Mouse (Mus musculus) kidney, postnatal 0 days (tissue): ENCODE measurements at regions not wholly inside any gene's neighbourhood (a gene's known extent, or its start where the extent isn't known, plus 50 kb on each side); places are given as distances from the start of the nearest gene placed in this dataset.

ENCODE experiments used
- ATAC-seq: fragments of 200-750 bp; cut with Nextera tagmentation; replicated peaks from 2 replicates; pipeline ENCODE4 v1.8.0; 2017; ENCODE audit warnings: low read depth, moderate number of reproducible peaks, moderate TSS enrichment, moderate library complexity; ENCODE audit not compliant: low FRiP score
- DNase-seq: peaks from one replicate; pipeline ENCODE4 v3.0.0-alpha.2; 2016; ENCODE audit warnings: low spot score
- H3K27ac ChIP-seq: fragments of 300-500 bp; sonication (generic); 2 replicates; pipeline ENCODE4 v1.5.1; 2014; ENCODE audit warnings: mild to moderate bottlenecking
- H3K27me3 ChIP-seq: fragments of 300-500 bp; sonication (generic); 2 replicates; pipeline ENCODE4 v1.6.1; 2014; ENCODE audit warnings: low read length, mixed read lengths; ENCODE audit not compliant: insufficient read depth
- H3K36me3 ChIP-seq: fragments of 300-500 bp; sonication (generic); 2 replicates; pipeline ENCODE4 v1.6.1; 2014; ENCODE audit warnings: low read length, mixed read lengths; ENCODE audit not compliant: insufficient read depth
- H3K4me1 ChIP-seq: fragments of 300-500 bp; sonication (generic); replicated peaks from 2 replicates; pipeline ENCODE4 v1.6.1; 2014; ENCODE audit warnings: antibody characterized with exemption, low read length, mixed read lengths; ENCODE audit not compliant: insufficient read depth
- H3K4me2 ChIP-seq: fragments of 300-500 bp; sonication (generic); 2 replicates; pipeline ENCODE4 v1.6.1; 2014; ENCODE audit warnings: mild to moderate bottlenecking, low read length, moderate library complexity, mixed read lengths
- H3K4me3 ChIP-seq: fragments of 300-500 bp; sonication (generic); replicated peaks from 2 replicates; pipeline ENCODE4 v1.5.1; 2014; ENCODE audit warnings: low read depth, low read length
- H3K9ac ChIP-seq: fragments of 300-500 bp; sonication (generic); 2 replicates; pipeline ENCODE4 v1.6.1; 2014; ENCODE audit warnings: low read depth, low read length
- H3K9me3 ChIP-seq: fragments of 300-500 bp; sonication (generic); replicated peaks from 2 replicates; pipeline ENCODE4 v1.6.1; 2016; ENCODE audit warnings: low read length, inconsistent platforms, mixed read lengths
- CTCF ChIP-seq: IDR thresholded peaks from 2 replicates; pipeline ENCODE4 v1.5.1; 2016; ENCODE audit warnings: antibody characterized with exemption, low read depth, mild to moderate bottlenecking, moderate library complexity
- WGBS: fragments of 180-500 bp; shearing (Covaris S2); extraction: QIAGEN DNeasy Blood & Tissue Kit; methylation state at CpG from one replicate; pipeline ENCODE4 v1.1.7; 2014; 5-methylcytosine and 5-hydroxymethylcytosine counted together

GRCm38 (mm10) chr1:153997201-153998181 is 97.5 kb upstream of the Teddm2 start:
- no peak for ATAC-seq
- Histone ChIP-seq H3K4me2 (no peak overlapping the region), H3K9me3 (no peaks in the 10 kb centered on the region; the same call in 1 of the 2 replicates), H3K27ac (no peak overlapping the region), H3K4me1 (no peaks in the 10 kb centered on the region), H3K36me3 (no peaks in the 10 kb centered on the region), H3K9ac (no peak overlapping the region), H3K4me3 (no peak overlapping the region), H3K27me3 (no peaks in the 10 kb centered on the region)
- DNase-seq: no peak
- no peak for TF ChIP-seq CTCF
- WGBS: 48% methylated on average over 15 of the region's 15 CpGs

DNA sequence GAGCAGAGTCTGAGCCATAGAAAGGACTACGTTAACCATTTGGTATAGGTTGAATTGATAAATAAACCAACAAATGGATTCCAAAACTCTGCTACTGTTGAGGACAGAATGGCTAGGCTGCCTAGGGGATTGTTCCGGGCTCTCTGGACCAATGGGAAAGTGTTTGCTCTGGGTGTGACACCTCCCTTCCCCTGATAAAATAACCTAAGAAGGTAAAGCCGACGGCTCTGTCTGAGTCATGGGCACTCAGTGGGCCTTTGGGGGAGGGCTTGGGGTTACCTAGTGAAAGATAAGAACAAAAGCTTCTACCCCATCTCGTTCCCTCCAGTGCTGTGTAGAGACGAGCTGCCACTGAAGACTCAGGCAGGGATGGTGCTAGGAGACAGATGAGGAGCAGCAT is 99.7 kb upstream of the Teddm2 start:
- ATAC-seq (no peak), DNase-seq (no peak)
- 81% methylated on average over 6 of the region's 6 CpGs for WGBS

DNA sequence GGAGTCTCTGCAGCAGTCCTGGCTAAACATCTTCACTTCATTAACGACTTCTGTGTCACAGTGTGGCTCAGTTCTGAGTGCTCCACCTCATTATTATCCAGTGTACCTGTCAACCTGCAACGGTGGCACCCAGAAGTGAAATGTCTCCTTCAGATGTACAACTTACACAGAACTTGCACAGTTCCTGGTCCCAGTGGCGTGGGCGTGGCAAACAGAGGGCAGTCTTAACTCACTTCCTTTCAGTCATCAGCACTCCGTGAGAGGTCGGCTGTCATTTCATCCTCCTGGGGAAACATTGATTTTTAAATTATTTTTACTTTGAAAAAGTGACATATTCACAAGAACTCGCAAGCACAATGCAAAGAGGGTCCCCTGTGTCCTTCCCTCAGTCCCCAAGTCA is 103.6 kb upstream of the Teddm2 start:
- TF ChIP-seq CTCF: no peak
- 70% methylated on average over 7 of the region's 7 CpGs for WGBS

More for the DNA sequence above, 99.7 kb upstream of the Teddm2 start:
- H3K36me3 ChIP-seq: no peaks in the 10 kb centered on the region
- H3K4me2 ChIP-seq: no peak overlapping the region
- H3K4me3 ChIP-seq: no peak overlapping the region
- no peaks in the 10 kb centered on the region for H3K9me3 ChIP-seq
- TF ChIP-seq CTCF: no peak
- no peak overlapping the region for H3K9ac ChIP-seq
- H3K4me1 ChIP-seq: no peaks in the 10 kb centered on the region
- no peaks in the 10 kb centered on the region for H3K27me3 ChIP-seq
- no peak overlapping the region for H3K27ac ChIP-seq

GRCm38 (mm10) chr1:154004647-154005046 is 104.6 kb upstream of the Teddm2 start:
- DNase-seq (no peak), ATAC-seq (no peak)
- Histone ChIP-seq H3K4me1 (no peaks in the 10 kb centered on the region), H3K4me2 (no peak overlapping the region), H3K27me3 (no peaks in the 10 kb centered on the region), H3K9ac (no peak overlapping the region), H3K4me3 (no peak overlapping the region), H3K36me3 (no peaks in the 10 kb centered on the region), H3K9me3 (no peaks in the 10 kb centered on the region), H3K27ac (no peak overlapping the region)
- WGBS: 93% methylated on average over 4 of the region's 4 CpGs
- TF ChIP-seq CTCF: no peak

More for the DNA sequence above, 103.6 kb upstream of the Teddm2 start:
- ATAC-seq (no peak), DNase-seq (no peak)
- Histone ChIP-seq H3K27me3 (no peaks in the 10 kb centered on the region), H3K4me3 (no peak overlapping the region), H3K27ac (no peak overlapping the region), H3K4me2 (no peak overlapping the region), H3K4me1 (no peaks in the 10 kb centered on the region), H3K9ac (no peak overlapping the region), H3K36me3 (no peaks in the 10 kb centered on the region), H3K9me3 (no peaks in the 10 kb centered on the region)

DNA sequence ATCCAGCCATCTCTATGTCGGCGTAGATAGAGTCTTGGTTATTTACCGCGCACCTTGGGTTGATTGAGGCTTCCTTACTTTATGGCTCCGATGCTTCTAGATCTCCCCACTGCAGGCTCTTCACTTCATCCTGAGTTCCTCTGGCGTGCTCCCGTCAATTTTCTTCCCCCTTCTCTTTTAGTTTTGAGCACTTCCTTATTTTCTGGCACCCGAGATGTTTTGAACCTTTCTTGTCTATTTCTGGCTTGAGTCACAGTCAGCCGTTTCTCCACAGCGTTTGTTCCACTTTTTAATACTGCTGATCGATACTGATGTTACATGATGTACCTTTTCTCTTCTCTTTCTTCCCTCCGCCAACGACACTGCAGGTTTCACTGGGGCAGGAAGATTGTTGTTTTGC is 106.0 kb upstream of the Teddm2 start:
- WGBS: 87% methylated on average over 13 of the region's 13 CpGs
- no peak overlapping the region for H3K27ac ChIP-seq
- no peaks in the 10 kb centered on the region for H3K4me1 ChIP-seq
- ATAC-seq: no peak
- H3K9ac ChIP-seq: no peak overlapping the region
- no peak for TF ChIP-seq CTCF
- no peak for DNase-seq
- no peaks in the 10 kb centered on the region for H3K9me3 ChIP-seq
- H3K36me3 ChIP-seq: no peaks in the 10 kb centered on the region
- no peak overlapping the region for H3K4me2 ChIP-seq
- H3K4me3 ChIP-seq: no peak overlapping the region
- H3K27me3 ChIP-seq: no peaks in the 10 kb centered on the region

DNA sequence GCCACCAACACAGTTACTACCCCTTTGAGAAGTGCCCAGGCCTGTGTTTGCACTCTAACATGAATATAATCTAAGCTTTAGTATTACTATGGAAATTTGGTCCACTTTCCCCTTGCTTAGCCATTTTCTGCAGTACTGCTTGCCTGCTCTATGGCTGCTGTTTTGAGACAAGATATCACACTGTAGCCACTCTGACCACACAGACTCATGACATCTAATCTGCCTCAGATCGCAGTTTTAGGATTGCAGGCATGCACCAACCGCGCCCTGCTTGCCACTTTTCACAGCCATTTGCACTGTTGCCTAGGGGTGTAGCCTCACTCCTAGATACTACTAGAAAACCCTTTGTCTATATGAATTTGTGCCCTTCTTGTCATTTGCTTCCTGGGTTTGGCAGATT is 107.4 kb upstream of the Teddm2 start:
- ATAC-seq: no peak
- 89% methylated on average over 3 of the region's 3 CpGs for WGBS

More for the DNA sequence above, 107.4 kb upstream of the Teddm2 start:
- H3K4me3 ChIP-seq: no peak overlapping the region
- no peak overlapping the region for H3K27ac ChIP-seq
- TF ChIP-seq CTCF: no peak
- H3K27me3 ChIP-seq: no peaks in the 10 kb centered on the region
- DNase-seq: no peak
- no peak overlapping the region for H3K4me2 ChIP-seq
- no peaks in the 10 kb centered on the region for H3K36me3 ChIP-seq
- no peak overlapping the region for H3K9ac ChIP-seq
- H3K9me3 ChIP-seq: no peaks in the 10 kb centered on the region
- H3K4me1 ChIP-seq: no peaks in the 10 kb centered on the region
